Mouse (Mus musculus): Measurements from ENCODE around the gene Olfr484.
"Not testable (repeated sequence)": the region's sequence is repeated elsewhere in the genome, so short reads cannot be mapped to it uniquely, and the experiment has no call there.

Olfr484 gene

GRCm38 (mm10) chr7:108127349-108127748 lies at the start of gene Olfr484:
Gene Olfr484, minus strand, starts transcription at chr7:108127449.
- no peak for DNase-seq (ENCODE audit: low read depth in 1 of 2, low spot score in 2 of 2)

GRCm38 (mm10) chr7:108172642-108173041 lies 45.4 kb upstream of the Olfr484 start, which contains the start of gene Olfr486:
Gene Olfr486, minus strand, starts transcription at chr7:108172742.
- DNase-seq (ENCODE audit: low read depth in 1 of 2, low spot score in 2 of 2), result not testable (repeated sequence)

- no peak for DNase-seq (ENCODE audit: low read depth in 1 of 2, low spot score in 2 of 2)
Measured at GRCm38 (mm10) chr7:108159771-108160170, 32.5 kb upstream of the Olfr484 start, which contains the start of gene Olfr485. Gene Olfr485, minus strand, starts transcription at chr7:108159871.

GRCm38 (mm10) chr7:108121416-108121815 lies 5.8 kb downstream of the Olfr484 start:
- DNase-seq (ENCODE audit: low read depth in 1 of 2, low spot score in 2 of 2), result no peak

- DNase-seq (ENCODE audit: low read depth in 1 of 2, low spot score in 2 of 2), result no peak
Measured at GRCm38 (mm10) chr7:108120681-108121080, 6.6 kb downstream of the Olfr484 start.

- DNase-seq (ENCODE audit: low read depth in 1 of 2, low spot score in 2 of 2), result no peak
Measured at GRCm38 (mm10) chr7:108100549-108100948, 26.7 kb downstream of the Olfr484 start, which contains the start of gene Olfr483. Gene Olfr483, plus strand, starts transcription at chr7:108100849.

GRCm38 (mm10) chr7:108097486-108097885 lies 29.8 kb downstream of the Olfr484 start, which contains the start of gene Olfr482:
Gene Olfr482, minus strand, starts transcription at chr7:108097586.
- DNase-seq (ENCODE audit: low read depth in 1 of 2, low spot score in 2 of 2), result no peak

- no peak for DNase-seq (ENCODE audit: low read depth in 1 of 2, low spot score in 2 of 2)
Measured at GRCm38 (mm10) chr7:108079555-108079954, 47.7 kb downstream of the Olfr484 start, which contains the start of gene Olfr481. Gene Olfr481, plus strand, starts transcription at chr7:108079855.
